Mouse (Mus musculus): Measurements from ENCODE around the gene Arl14. TPM values are rescaled to one million over a fixed set of nuclear protein-coding genes. Genes with fewer than 3 reads are reported as not detected.

Gene Arl14
- polyA plus RNA-seq, 1 experiment from 2014 or later, result not detected

DNA sequence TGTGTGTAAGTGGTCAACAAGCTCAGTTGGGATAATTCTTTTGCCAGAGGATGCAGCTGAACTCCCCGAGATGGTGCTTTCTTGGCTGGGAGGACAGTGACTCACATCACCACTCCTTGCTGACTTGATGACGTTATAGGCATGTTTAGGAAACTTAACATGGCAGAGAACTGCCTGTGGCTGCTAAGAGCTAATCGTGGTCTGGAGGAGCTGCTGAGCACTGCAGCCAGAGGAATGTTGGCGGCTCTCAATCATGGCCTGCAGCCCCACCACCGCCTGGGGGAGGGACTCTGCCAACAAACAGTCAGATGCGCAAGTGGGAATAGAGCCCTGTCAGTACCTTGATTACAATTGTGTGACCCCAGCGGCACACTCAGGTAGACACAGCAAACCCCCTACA lies 49.6 kb downstream of the Arl14 start:
- no peak for DNase-seq (ENCODE audit: low spot score)
- Histone ChIP-seq H3K27ac (ENCODE audit: low read depth, low read length) (no peak overlapping the region), H3K4me3 (ENCODE audit: low read depth, low read length) (no peak overlapping the region), H3K9me3 (ENCODE audit: control insufficient read depth, low read length) (no peaks in the 10 kb centered on the region), H3K36me3 (ENCODE audit: control insufficient read depth, insufficient read depth, low read length) (no peaks in the 10 kb centered on the region), H3K27me3 (ENCODE audit: control insufficient read depth, insufficient read depth, low read length) (no peaks in the 10 kb centered on the region), H3K4me1 (replicated peaks; ENCODE audit: control insufficient read depth, insufficient read depth, low read length) (peaks cover 2% of the 10 kb centered on the region; the same call in 1 of the 2 replicates), H3K9ac (ENCODE audit: low read length) (no peak overlapping the region), H3K4me2 (ENCODE audit: low read depth, low read length, severe bottlenecking) (no peak overlapping the region)
- ATAC-seq (replicated peaks; ENCODE audit: low FRiP score), result no peak
- WGBS, result 79% methylated on average over 7 of the region's 7 CpGs

Other genes starting within 250 kb of the Arl14 start
- 19.6 and 24.0 TPM in 2 replicates for gene Ift80, start 217.8 kb upstream of the Arl14 start, polyA plus RNA-seq (2014; fragmentation: Nextera tagmentation; extraction: Ambion mirVana)
- gene Smc4, start 217.7 kb upstream of the Arl14 start, polyA plus RNA-seq (2014; fragmentation: Nextera tagmentation; extraction: Ambion mirVana), result 231 and 258 TPM in 2 replicates
- 223 and 243 TPM in 2 replicates for gene Trim59, start 177.7 kb upstream of the Arl14 start, polyA plus RNA-seq (2014; fragmentation: Nextera tagmentation; extraction: Ambion mirVana)
- gene Kpna4, start 95.3 kb upstream of the Arl14 start, polyA plus RNA-seq (2014; fragmentation: Nextera tagmentation; extraction: Ambion mirVana), result 54.6 and 55.7 TPM in 2 replicates
- gene Ppm1l, start 94.4 kb downstream of the Arl14 start, polyA plus RNA-seq (2014; fragmentation: Nextera tagmentation; extraction: Ambion mirVana), result 16.9 and 17.0 TPM in 2 replicates

Data from forebrain, embryonic 11.5 days (tissue).